10 mouse cellular contexts compared by ENCODE assay signal in the genomic region with DNA sequence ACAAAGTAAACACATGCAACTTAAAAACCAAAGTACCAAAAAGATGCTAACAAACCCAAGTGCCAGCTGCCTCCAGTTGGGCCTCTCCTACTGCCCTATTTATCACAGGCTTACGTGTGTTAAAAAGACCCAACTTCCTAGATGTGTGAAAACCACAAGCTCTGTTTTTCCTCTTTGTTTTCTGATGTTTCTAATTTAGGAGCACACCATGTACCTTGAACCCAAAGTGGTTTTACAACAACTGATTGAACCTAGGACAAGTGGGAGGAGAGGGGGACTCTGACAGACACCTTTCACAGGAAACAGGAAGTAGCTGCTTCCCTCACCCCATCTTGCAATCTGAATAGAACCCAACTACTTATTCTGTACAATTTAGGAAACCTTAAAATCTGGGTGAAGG. TPM values are rescaled to one million over a fixed set of nuclear protein-coding genes. Genes with fewer than 3 reads are reported as not detected.
DNase-seq lines count a peak whose midpoint lies in the region; ATAC-seq lines count a peak whose summit lies in the region.
"Had no signal": no experiment of that assay in that cellular context is flagged by ENCODE, and none has a peak within 500 bp of the region (broad histone marks: within the 10 kb centered on the region; RNA-seq: fewer than 3 reads in every experiment).

No protein-coding gene starts in this region.

- no peak overlapping the region for H3K4me2 ChIP-seq in heart, embryonic 13.5 days
- 0 out of 2 replicates have a peak overlapping the region, but pooled peaks have one; percentile 22 for H3K4me2 ChIP-seq in neural tube, embryonic 12.5 days (replicated peaks)
- H3K4me2 ChIP-seq in neural tube, embryonic 15.5 days: no peak overlapping the region
- no peak overlapping the region for H3K4me2 ChIP-seq in midbrain, embryonic 16.5 days (ENCODE audit: low read length)
- H3K4me2 ChIP-seq: limb, embryonic 15.5 days had no signal

- intact Hi-C loops in left cerebral cortex, postnatal 14 days (cut with DNase I): no loop called here

- H3K36me3 ChIP-seq in heart, embryonic 13.5 days: peaks cover 86% of the 10 kb centered on the region
- H3K36me3 ChIP-seq in neural tube, embryonic 12.5 days: peaks cover 44% of the 10 kb centered on the region
- peaks cover 54% of the 10 kb centered on the region for H3K36me3 ChIP-seq in neural tube, embryonic 15.5 days
- peaks cover 18% of the 10 kb centered on the region for H3K36me3 ChIP-seq in midbrain, embryonic 16.5 days (ENCODE audit: control insufficient read depth, insufficient read depth, low read length)

- peaks cover 29% of the 10 kb centered on the region for H3K4me1 ChIP-seq in heart, embryonic 13.5 days
- peaks cover 36% of the 10 kb centered on the region for H3K4me1 ChIP-seq in neural tube, embryonic 12.5 days
- peaks cover 3% of the 10 kb centered on the region for H3K4me1 ChIP-seq in neural tube, embryonic 15.5 days
- H3K4me1 ChIP-seq in midbrain, embryonic 16.5 days (ENCODE audit: control insufficient read depth, insufficient read depth, low read length): no peaks in the 10 kb centered on the region
- H3K4me1 ChIP-seq: limb, embryonic 15.5 days had no signal

- no peak overlapping the region for H3K4me3 ChIP-seq in heart, embryonic 13.5 days
- H3K4me3 ChIP-seq in neural tube, embryonic 12.5 days: no peak overlapping the region
- H3K4me3 ChIP-seq in neural tube, embryonic 15.5 days (replicated peaks): no peak overlapping the region
- no peak overlapping the region for H3K4me3 ChIP-seq in midbrain, embryonic 16.5 days (ENCODE audit: low read depth, low read length)
- H3K4me3 ChIP-seq: limb, embryonic 15.5 days had no signal

- ATAC-seq in heart, embryonic 13.5 days (ENCODE audit: extremely low read depth, insufficient number of reproducible peaks, low FRiP score, low TSS enrichment): no peak
- no peak for ATAC-seq in neural tube, embryonic 12.5 days (ENCODE audit: low FRiP score, low read depth)
- ATAC-seq in neural tube, embryonic 15.5 days (ENCODE audit: low FRiP score): no peak
- no peak for ATAC-seq in midbrain, embryonic 16.5 days

- no peaks in the 10 kb centered on the region for H3K9me3 ChIP-seq in heart, embryonic 13.5 days
- no peaks in the 10 kb centered on the region for H3K9me3 ChIP-seq in neural tube, embryonic 12.5 days
- no peaks in the 10 kb centered on the region for H3K9me3 ChIP-seq in neural tube, embryonic 15.5 days (replicated peaks)
- H3K9me3 ChIP-seq in midbrain, embryonic 16.5 days (replicated peaks; ENCODE audit: control insufficient read depth, low read length, poor library complexity, severe bottlenecking): no peaks in the 10 kb centered on the region
- H3K9me3 ChIP-seq: G1E; limb, embryonic 15.5 days had no signal

- H3K9ac ChIP-seq in heart, embryonic 13.5 days: peak overlapping the region; percentile 5; the same call in 1 of the 2 replicates
- H3K9ac ChIP-seq in neural tube, embryonic 12.5 days: no peak overlapping the region
- H3K9ac ChIP-seq in neural tube, embryonic 15.5 days (replicated peaks): no peak overlapping the region
- no peak overlapping the region; the same call in 1 of the 2 replicates for H3K9ac ChIP-seq in midbrain, embryonic 16.5 days (ENCODE audit: low read depth, low read length)
- H3K9ac ChIP-seq: limb, embryonic 15.5 days had no signal

- H3K27ac ChIP-seq in heart, embryonic 13.5 days (replicated peaks): peak overlapping the region; percentile 56; the same call in 1 of the 2 replicates
- H3K27ac ChIP-seq in neural tube, embryonic 12.5 days: 0 out of 2 replicates have a peak overlapping the region, but pooled peaks have one; percentile 75
- no peak overlapping the region for H3K27ac ChIP-seq in neural tube, embryonic 15.5 days (replicated peaks)
- H3K27ac ChIP-seq in midbrain, embryonic 16.5 days (ENCODE audit: low read length): no peak overlapping the region

- 57% methylated on average over 1 of the region's 1 CpGs for WGBS in heart, embryonic 13.5 days
- 67% methylated on average over 1 of the region's 1 CpGs for WGBS in neural tube, embryonic 12.5 days
- 48% methylated on average over 1 of the region's 1 CpGs for WGBS in neural tube, embryonic 15.5 days
- WGBS in midbrain, embryonic 16.5 days: 88% methylated on average over 1 of the region's 1 CpGs

- no peaks in the 10 kb centered on the region for H3K27me3 ChIP-seq in heart, embryonic 13.5 days (replicated peaks)
- H3K27me3 ChIP-seq in neural tube, embryonic 12.5 days (replicated peaks): no peaks in the 10 kb centered on the region
- no peaks in the 10 kb centered on the region for H3K27me3 ChIP-seq in neural tube, embryonic 15.5 days (replicated peaks)
- H3K27me3 ChIP-seq in midbrain, embryonic 16.5 days (ENCODE audit: control insufficient read depth, insufficient read depth, low read depth, low read length): no peaks in the 10 kb centered on the region
- H3K27me3 ChIP-seq: limb, embryonic 15.5 days had no signal

- DNase-seq in heart, adult 11 months: no peak
- DNase-seq in kidney, postnatal 14 days: peak; percentile 21
- peak; percentile 23 for DNase-seq in thymus, postnatal 4 days
- no peak for DNase-seq in left cerebral cortex, postnatal 14 days (ENCODE audit: low spot score in 2 of 2)

RNA-seq across cellular contexts. Expression of gene Sae1, which starts 23.3 kb away (rescaled TPM):
- 210 and 223 TPM in 2 replicates for polyA plus RNA-seq in heart, embryonic 13.5 days (2015; fragmentation: Nextera tagmentation; extraction: Ambion mirVana)
- 321 and 328 TPM in 2 replicates for polyA plus RNA-seq in neural tube, embryonic 12.5 days (2016; fragmentation: Nextera tagmentation; extraction: Ambion mirVana)
- 239 and 275 TPM in 2 replicates for polyA plus RNA-seq in neural tube, embryonic 15.5 days (2015; fragmentation: Nextera tagmentation; extraction: Ambion mirVana)
- 239 and 255 TPM in 2 replicates for polyA plus RNA-seq in midbrain, embryonic 16.5 days (2015; fragmentation: Nextera tagmentation; extraction: Ambion mirVana)
- 100 to 1,000 TPM; 103 to 108 TPM for total RNA-seq in left cerebral cortex, postnatal 14 days (2021)

RNA-seq across cellular contexts. Expression of gene Zc3h4, which starts 36.4 kb away (rescaled TPM):
- 8.2 and 8.7 TPM in 2 replicates for polyA plus RNA-seq in heart, embryonic 13.5 days (2015; fragmentation: Nextera tagmentation; extraction: Ambion mirVana)
- 26.6 and 27.8 TPM in 2 replicates for polyA plus RNA-seq in neural tube, embryonic 12.5 days (2016; fragmentation: Nextera tagmentation; extraction: Ambion mirVana)
- polyA plus RNA-seq in neural tube, embryonic 15.5 days (2015; fragmentation: Nextera tagmentation; extraction: Ambion mirVana): 14.5 and 17.3 TPM in 2 replicates
- polyA plus RNA-seq in midbrain, embryonic 16.5 days (2015; fragmentation: Nextera tagmentation; extraction: Ambion mirVana): 14.2 TPM in 2 replicates
- total RNA-seq in left cerebral cortex, postnatal 14 days (2021): 10 to 100 TPM; 55.1 to 55.7 TPM

RNA-seq across cellular contexts. Expression of gene Bbc3, which starts 56.1 kb away (rescaled TPM):
- 8.2 and 8.8 TPM in 2 replicates for polyA plus RNA-seq in heart, embryonic 13.5 days (2015; fragmentation: Nextera tagmentation; extraction: Ambion mirVana)
- polyA plus RNA-seq in neural tube, embryonic 12.5 days (2016; fragmentation: Nextera tagmentation; extraction: Ambion mirVana): 22.7 and 25.0 TPM in 2 replicates
- 25.4 and 27.5 TPM in 2 replicates for polyA plus RNA-seq in neural tube, embryonic 15.5 days (2015; fragmentation: Nextera tagmentation; extraction: Ambion mirVana)
- polyA plus RNA-seq in midbrain, embryonic 16.5 days (2015; fragmentation: Nextera tagmentation; extraction: Ambion mirVana): 30.0 and 31.3 TPM in 2 replicates
- total RNA-seq in left cerebral cortex, postnatal 14 days (2021): 10 to 100 TPM; 22.3 to 23.0 TPM

Comparison
In these comparisons a context has a peak if more than half of its experiments do, and no peak if none do; other contexts are left out.
1. H3K27ac ChIP-seq: peak in heart, embryonic 13.5 days (single experiment) and neural tube, embryonic 12.5 days (single experiment); none in neural tube, embryonic 15.5 days (single experiment) and midbrain, embryonic 16.5 days (single experiment).
2. DNase-seq: peak in kidney, postnatal 14 days (single experiment) and thymus, postnatal 4 days (single experiment); none in heart, adult 11 months (single experiment) and left cerebral cortex, postnatal 14 days (0 of 2).